Mouse (Mus musculus) cerebellum, postnatal 10 days (tissue): ENCODE data around the gene Gm29423.
"Not testable (repeated sequence)": the region's sequence is repeated elsewhere in the genome, so short reads cannot be mapped to it uniquely, and the experiment has no call there.

ENCODE experiments used
- DNase-seq, 2 experiments: peaks; one replicate each; pipeline ENCODE4 v3.0.0; 2021; ENCODE audit warnings: mixed read lengths in 2 of 2

Gm29423 gene

GRCm38 (mm10) chrY:70303187-70303586, at the start of gene Gm29423, which contains the start of gene Gm29644:
TSS of gene Gm29423 (minus strand) at chrY:70303287.
TSS of gene Gm29644 (minus strand) at chrY:70303343.
- DNase-seq = not testable (repeated sequence)

- DNase-seq = not testable (repeated sequence)
Observed at GRCm38 (mm10) chrY:70273542-70273941, 29.5 kb downstream of the Gm29423 start, which contains the start of gene Gm21118. TSS of gene Gm21118 (minus strand) at chrY:70273642.
